Mouse (Mus musculus) intestine, embryonic 16.5 days (tissue): ENCODE results near the gene Slc45a3. TPM values are rescaled to one million over a fixed set of nuclear protein-coding genes. Genes with fewer than 3 reads are reported as not detected.

Experiments
- ATAC-seq: fragments of 200-750 bp; cut with Nextera tagmentation; 2 replicates; pipeline ENCODE4 v1.8.0; 2017; ENCODE audit warnings: moderate TSS enrichment, moderate library complexity
- H3K27ac ChIP-seq: fragments of 300-500 bp; sonication (generic); 2 replicates; pipeline ENCODE4 v1.5.1; 2014; ENCODE audit warnings: mild to moderate bottlenecking, low read length
- H3K27me3 ChIP-seq: fragments of 300-500 bp; sonication (generic); replicated peaks from 2 replicates; pipeline ENCODE4 v1.6.1; 2014; ENCODE audit warnings: low read length, control low read depth, mixed read lengths; ENCODE audit not compliant: control insufficient read depth, insufficient read depth
- H3K36me3 ChIP-seq: fragments of 300-500 bp; sonication (generic); 2 replicates; pipeline ENCODE4 v1.6.1; 2014; ENCODE audit warnings: low read length, control low read depth; ENCODE audit not compliant: control insufficient read depth, insufficient read depth
- H3K4me1 ChIP-seq: fragments of 300-500 bp; sonication (generic); 2 replicates; pipeline ENCODE4 v1.6.1; 2014; ENCODE audit warnings: low read length, control low read depth, mixed read lengths; ENCODE audit not compliant: control insufficient read depth, insufficient read depth
- H3K4me2 ChIP-seq: fragments of 300-500 bp; sonication (generic); 2 replicates; pipeline ENCODE4 v1.6.1; 2014; ENCODE audit warnings: low read depth, low read length, control low read depth
- H3K4me3 ChIP-seq: fragments of 300-500 bp; sonication (generic); 2 replicates; pipeline ENCODE4 v1.5.1; 2014; ENCODE audit warnings: mild to moderate bottlenecking, low read length
- H3K9ac ChIP-seq: fragments of 300-500 bp; sonication (generic); 2 replicates; pipeline ENCODE4 v1.6.1; 2014; ENCODE audit warnings: low read depth, low read length
- H3K9me3 ChIP-seq: fragments of 300-500 bp; sonication (generic); 2 replicates; pipeline ENCODE4 v1.6.1; 2016; ENCODE audit warnings: low read length, control low read depth; ENCODE audit not compliant: control insufficient read depth
- WGBS: fragments of 180-500 bp; shearing (Covaris S2); extraction: QIAGEN DNeasy Blood & Tissue Kit; methylation state at CpG from one replicate; pipeline ENCODE4 v1.1.7; 2014; 5-methylcytosine and 5-hydroxymethylcytosine counted together
- polyA plus RNA-seq: library from polyadenylated mRNA; unstranded; fragments of >200 nt; fragmentation: Nextera tagmentation; extraction: Ambion mirVana; gene quantifications from 2 replicates; pipeline ENCODE4 v1.2.1, GENCODE M21; 2015

The Slc45a3 gene
- polyA plus RNA-seq, 1 experiment from 2014 or later = 2.5 TPM

DNA sequence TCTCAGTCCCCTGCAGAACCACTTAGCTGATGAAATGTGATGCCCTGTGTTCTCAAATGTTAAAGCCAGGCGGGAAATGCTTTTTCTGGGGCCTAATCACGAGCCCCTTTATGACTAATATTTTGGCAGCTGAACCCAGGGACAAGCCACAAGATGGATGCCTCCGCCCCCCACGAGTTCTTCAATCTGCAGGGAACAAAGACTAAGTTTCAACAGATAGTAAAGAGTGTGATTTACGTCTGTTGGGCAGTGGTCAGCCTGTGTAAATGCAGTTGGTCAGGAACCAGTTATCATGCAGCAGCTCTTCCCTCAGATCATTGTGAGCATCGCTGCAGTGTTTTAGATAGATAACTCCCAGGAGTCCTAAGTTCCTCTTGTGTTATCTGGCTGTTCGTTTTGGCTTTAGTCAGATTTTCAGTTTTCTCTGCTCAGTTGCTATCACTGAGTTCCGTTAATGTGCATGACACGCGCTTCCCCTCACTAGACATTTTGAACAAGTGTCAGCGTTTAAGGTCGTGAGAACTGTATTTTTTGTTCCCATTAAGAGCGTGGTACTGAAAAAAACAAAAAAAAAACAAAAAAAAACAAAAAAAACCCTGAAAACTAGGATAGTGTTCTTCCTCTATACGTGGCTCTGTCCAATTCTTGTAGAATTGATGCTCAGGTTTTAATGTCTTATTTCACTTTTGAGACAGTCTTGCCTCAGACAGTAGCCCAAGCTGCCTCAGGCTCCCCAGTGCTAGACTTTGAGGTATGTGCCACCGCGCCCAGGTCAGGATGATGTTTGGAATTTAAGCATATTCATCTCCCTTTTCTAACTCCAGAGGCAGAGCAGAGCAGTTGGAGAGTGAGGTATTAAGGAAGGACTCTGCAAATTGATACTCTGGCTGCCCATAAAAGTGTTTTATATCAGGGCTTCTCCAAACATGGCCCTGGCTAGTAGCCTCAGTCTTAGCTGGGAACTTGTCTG is 19.9 kb upstream of the Slc45a3 start:
- Histone ChIP-seq H3K4me1 (peaks cover 9% of the 10 kb centered on the region), H3K36me3 (no peaks in the 10 kb centered on the region)
- WGBS = 62% methylated on average over 16 of the region's 16 CpGs

GRCm38 (mm10) chr1:131945674-131946440 is 16.9 kb upstream of the Slc45a3 start:
- Histone ChIP-seq H3K9me3 (no peaks in the 10 kb centered on the region), H3K9ac (no peak overlapping the region), H3K36me3 (no peaks in the 10 kb centered on the region), H3K4me2 (no peak overlapping the region), H3K27me3 (no peaks in the 10 kb centered on the region), H3K27ac (no peak overlapping the region), H3K4me3 (no peak overlapping the region), H3K4me1 (peaks cover 9% of the 10 kb centered on the region)
- 37% methylated on average over 10 of the region's 10 CpGs for WGBS
- no peak for ATAC-seq

More for the DNA sequence above, 19.9 kb upstream of the Slc45a3 start:
- no peak overlapping the region for H3K27ac ChIP-seq
- H3K9me3 ChIP-seq = no peaks in the 10 kb centered on the region
- no peak overlapping the region for H3K4me3 ChIP-seq
- ATAC-seq = no peak
- no peak overlapping the region for H3K9ac ChIP-seq
- H3K27me3 ChIP-seq = no peaks in the 10 kb centered on the region
- no peak overlapping the region for H3K4me2 ChIP-seq

- Histone ChIP-seq H3K36me3 (no peaks in the 10 kb centered on the region), H3K9me3 (no peaks in the 10 kb centered on the region), H3K27me3 (no peaks in the 10 kb centered on the region), H3K9ac (no peak overlapping the region), H3K4me2 (no peak overlapping the region), H3K4me1 (peaks cover 9% of the 10 kb centered on the region), H3K27ac (no peak overlapping the region), H3K4me3 (no peak overlapping the region)
- ATAC-seq = no peak
- WGBS = 78% methylated on average over 11 of the region's 11 CpGs
Observed at GRCm38 (mm10) chr1:131946462-131947215, 16.1 kb upstream of the Slc45a3 start.

DNA sequence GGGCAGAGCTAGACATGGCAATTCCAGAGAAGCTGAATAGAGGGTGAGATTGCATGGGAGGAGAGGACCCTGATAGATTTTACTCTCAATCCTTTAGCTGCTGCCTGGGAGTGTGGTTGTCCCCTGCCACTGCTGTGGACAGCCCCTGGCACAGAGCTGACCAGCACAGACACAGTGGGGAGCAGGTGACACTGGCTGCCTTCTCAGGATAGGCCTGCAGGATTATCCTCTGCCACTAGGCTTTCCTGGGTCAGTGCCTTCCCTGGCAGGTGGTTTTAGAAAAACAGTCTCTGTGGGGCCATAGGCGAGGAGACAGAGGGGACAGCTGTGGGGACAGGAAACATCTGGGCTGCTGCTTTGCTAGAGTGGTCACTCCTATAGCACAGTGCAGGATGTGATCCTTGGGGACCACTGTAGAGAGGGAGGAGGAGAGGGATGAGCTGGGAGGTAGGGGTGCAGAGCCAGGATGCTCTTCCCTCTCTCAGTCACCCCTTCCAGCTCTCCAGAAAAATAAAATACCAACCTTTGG is 14.7 kb upstream of the Slc45a3 start:
- Histone ChIP-seq H3K4me2 (no peak overlapping the region), H3K9ac (no peak overlapping the region), H3K9me3 (no peaks in the 10 kb centered on the region), H3K27ac (no peak overlapping the region), H3K27me3 (no peaks in the 10 kb centered on the region), H3K4me3 (no peak overlapping the region), H3K4me1 (peaks cover 9% of the 10 kb centered on the region), H3K36me3 (no peaks in the 10 kb centered on the region)
- ATAC-seq = 0 out of 2 replicates have a peak, but pooled peaks have one; percentile 13
- 25% methylated on average over 1 of the region's 1 CpGs for WGBS

DNA sequence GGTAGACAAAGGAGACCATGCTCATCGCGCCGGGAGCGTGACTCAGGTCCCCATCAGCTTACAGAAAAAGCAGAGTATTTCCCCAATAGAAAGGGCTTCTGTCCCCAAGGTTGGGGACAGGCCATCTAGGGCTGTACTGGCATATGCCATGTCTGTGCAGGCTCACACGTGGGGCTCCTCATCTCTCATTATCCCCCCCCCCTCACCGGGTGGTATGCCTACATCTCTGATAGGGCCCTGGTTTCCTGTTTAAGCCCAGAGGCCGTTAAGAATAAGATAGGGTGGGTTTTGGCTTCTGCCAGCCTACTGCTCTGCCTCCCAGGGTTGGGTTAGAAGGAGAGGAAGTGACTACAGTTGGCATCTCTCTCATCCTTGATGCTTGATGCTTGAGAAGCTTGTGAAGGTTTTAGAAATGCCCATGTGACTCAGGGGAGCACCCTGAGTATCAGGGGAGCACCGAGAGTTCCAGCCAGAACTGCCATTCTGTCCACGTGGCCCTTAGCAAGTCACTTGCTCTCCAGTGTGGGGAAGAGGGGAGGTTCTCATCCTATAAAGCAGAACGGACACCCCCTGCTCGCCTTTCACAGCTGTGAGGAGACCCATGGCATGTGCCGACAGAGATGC is 8.4 kb upstream of the Slc45a3 start:
- WGBS = 82% methylated on average over 12 of the region's 12 CpGs
- Histone ChIP-seq H3K4me3 (no peak overlapping the region), H3K9me3 (no peaks in the 10 kb centered on the region), H3K4me2 (no peak overlapping the region), H3K9ac (no peak overlapping the region), H3K4me1 (no peaks in the 10 kb centered on the region), H3K36me3 (no peaks in the 10 kb centered on the region), H3K27me3 (no peaks in the 10 kb centered on the region), H3K27ac (no peak overlapping the region)
- ATAC-seq = no peak

GRCm38 (mm10) chr1:131955131-131955757 is 7.5 kb upstream of the Slc45a3 start:
- Histone ChIP-seq H3K27ac (no peak overlapping the region), H3K4me2 (no peak overlapping the region), H3K4me1 (no peaks in the 10 kb centered on the region), H3K9ac (no peak overlapping the region), H3K27me3 (peaks cover 6% of the 10 kb centered on the region; the same call in 1 of the 2 replicates), H3K9me3 (no peaks in the 10 kb centered on the region), H3K36me3 (no peaks in the 10 kb centered on the region), H3K4me3 (no peak overlapping the region)
- ATAC-seq = peak; percentile 71
- WGBS = 20% methylated on average over 3 of the region's 3 CpGs

DNA sequence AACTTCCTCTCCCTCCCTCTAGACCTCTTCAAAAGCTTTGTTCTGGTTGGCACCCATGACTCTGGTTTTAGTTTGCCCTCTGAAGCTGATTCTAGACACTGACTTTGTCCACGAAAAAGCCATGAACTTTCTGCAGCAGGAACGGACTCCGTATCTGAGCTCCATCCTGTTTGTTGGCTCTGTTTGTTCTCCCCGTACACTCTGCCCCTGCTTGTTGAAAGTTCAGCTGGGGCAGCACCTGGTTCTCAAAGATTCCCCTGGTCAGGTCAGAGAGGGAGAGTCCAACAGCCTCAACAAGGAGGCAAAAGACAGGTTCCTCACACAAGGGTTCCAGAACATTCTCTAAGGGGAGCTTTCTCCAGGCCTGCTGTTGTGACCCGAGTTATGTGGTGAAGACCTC is 5.4 kb upstream of the Slc45a3 start:
- Histone ChIP-seq H3K4me2 (no peak overlapping the region), H3K27me3 (peaks cover 9% of the 10 kb centered on the region; the same call in 1 of the 2 replicates), H3K4me1 (no peaks in the 10 kb centered on the region; the same call in 1 of the 2 replicates), H3K9me3 (no peaks in the 10 kb centered on the region), H3K27ac (no peak overlapping the region), H3K9ac (no peak overlapping the region), H3K36me3 (no peaks in the 10 kb centered on the region), H3K4me3 (no peak overlapping the region)
- no peak for ATAC-seq
- 64% methylated on average over 5 of the region's 5 CpGs for WGBS

GRCm38 (mm10) chr1:131961004-131961403 is 1.8 kb upstream of the Slc45a3 start:
- ATAC-seq = no peak
- Histone ChIP-seq H3K9ac (no peak overlapping the region), H3K27me3 (peaks cover 19% of the 10 kb centered on the region; the same call in 1 of the 2 replicates), H3K4me3 (no peak overlapping the region), H3K36me3 (no peaks in the 10 kb centered on the region), H3K4me2 (no peak overlapping the region), H3K9me3 (no peaks in the 10 kb centered on the region), H3K27ac (no peak overlapping the region), H3K4me1 (peaks cover 4% of the 10 kb centered on the region)
- WGBS = 61% methylated on average over 2 of the region's 2 CpGs
